Mouse (Mus musculus): ENCODE data around the gene Atg7. TPM values are rescaled to one million over a fixed set of nuclear protein-coding genes. Genes with fewer than 3 reads are reported as not detected.

Atg7 gene
- polyA plus RNA-seq, 1 experiment from 2014 or later: 19.4 TPM

Other genes starting within 250 kb of the Atg7 start
- 0.16 TPM in 1 of 2 replicates, not detected in the other for gene Hrh1, start 245.2 kb upstream of the Atg7 start, polyA plus RNA-seq (2014; fragmentation: Nextera tagmentation; extraction: Ambion mirVana)